Mouse (Mus musculus): Measurements from ENCODE around the gene Sgms2. TPM values are rescaled to one million over a fixed set of nuclear protein-coding genes. Genes with fewer than 3 reads are reported as not detected.

The Sgms2 gene
- 0.12 TPM for polyA plus RNA-seq (2017; shearing (Covaris generic))

GRCm38 (mm10) chr3:131491361-131491925, at the start of gene Sgms2:
TSS of gene Sgms2 (minus strand) at chr3:131491411.

GRCm38 (mm10) chr3:131302452-131303319, 188.5 kb downstream of the Sgms2 start, which contains the start of gene Cyp2u1:
TSS of gene Cyp2u1 (minus strand) at chr3:131303227.

DNA sequence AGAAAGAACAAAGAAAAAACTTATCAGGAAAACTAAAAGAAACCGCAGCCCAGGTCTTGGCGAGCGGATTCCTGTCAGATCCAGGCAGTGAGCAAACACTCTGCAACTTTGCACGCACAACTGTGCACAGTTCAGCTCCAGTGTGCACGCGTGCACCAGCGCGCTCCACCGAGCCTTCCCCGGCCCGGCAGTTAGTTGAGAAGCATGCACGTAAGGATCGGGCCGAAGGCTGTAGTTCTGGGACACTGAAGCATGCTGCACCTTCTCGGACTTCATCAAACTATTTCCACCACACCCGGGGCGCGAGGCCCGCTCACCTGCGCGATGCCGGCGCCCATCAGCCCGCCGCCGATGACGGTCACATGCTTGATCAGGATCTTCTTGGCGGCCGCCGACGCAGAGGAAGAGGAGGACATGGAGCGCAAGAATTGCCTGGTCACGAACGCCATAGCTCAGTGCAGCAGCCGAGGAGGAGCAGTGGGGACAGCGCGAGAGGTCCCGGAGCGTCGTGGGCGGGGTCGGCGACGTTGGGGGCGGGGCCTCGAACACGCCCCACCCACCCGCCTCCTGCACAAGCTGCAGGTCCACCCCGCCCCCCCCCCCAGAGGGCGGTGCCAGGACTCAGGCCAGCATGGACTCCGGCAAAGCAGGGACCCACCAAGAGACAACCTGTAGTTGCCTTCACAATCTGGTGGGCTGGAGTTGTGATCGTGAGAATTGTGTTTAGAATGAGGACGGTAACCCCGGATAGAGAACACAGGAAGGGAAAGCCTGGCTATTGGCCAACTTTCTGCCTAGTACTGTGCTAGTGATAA, 219.4 kb downstream of the Sgms2 start, which contains the start of gene Hadh:
TSS of gene Hadh (minus strand) at position 543 of the 815 bp plus-strand sequence.

Other genes starting within 250 kb of the Sgms2 start
- gene Hadh, start 219.3 kb downstream of the Sgms2 start, polyA plus RNA-seq (2017; shearing (Covaris generic)) = 77.6 TPM
- gene Cyp2u1, start 188.2 kb downstream of the Sgms2 start, polyA plus RNA-seq (2017; shearing (Covaris generic)) = 0.32 TPM
- 34.2 TPM for gene Papss1, start 73.4 kb upstream of the Sgms2 start, polyA plus RNA-seq (2017; shearing (Covaris generic))

Measured in CD4-positive, CD25-positive, alpha-beta regulatory T cell, adult 9 weeks (primary cell).